Mouse (Mus musculus): ENCODE results near the gene Mettl21a.

GRCm38 (mm10) chr1:64598926-64599325 lies 18.1 kb downstream of the Mettl21a start:
- TF ChIP-seq CTCF (IDR thresholded peaks at IDR 0.05; ENCODE audit: low read depth) (no peak), EP300 (IDR thresholded peaks at IDR 0.05; ENCODE audit: low read depth) (no peak)
